Mouse (Mus musculus) MEL (cell line): ENCODE measurements around the gene Fam114a1. TPM values are rescaled to one million over a fixed set of nuclear protein-coding genes. Genes with fewer than 3 reads are reported as not detected.

Source experiments
- DNase-seq: peaks from one replicate; pipeline ENCODE4 v3.0.0; 2011; ENCODE audit warnings: low read depth, low spot score
- H3K27ac ChIP-seq: 2 replicates; pipeline ENCODE4 v1.5.1; 2012; ENCODE audit warnings: low read depth, mild to moderate bottlenecking, control low read depth, low read length, moderate library complexity; ENCODE audit not compliant: control insufficient read depth
- H3K27me3 ChIP-seq, 2 experiments: fragments of 150-350 bp in 1 of 2; sonication (generic) in 1 of 2; 2 replicates each; pipeline ENCODE4 v1.6.1; 2012; ENCODE audit warnings: low read length in 2 of 2, mild to moderate bottlenecking in 2 of 2, improper control_type of control experiment in 1 of 2, moderate library complexity in 1 of 2; ENCODE audit not compliant: insufficient read depth in 2 of 2, control insufficient read depth in 1 of 2
- H3K36me3 ChIP-seq, 2 experiments: 2 replicates each; pipeline ENCODE4 v1.6.1; 2012 to 2014; ENCODE audit warnings: low read length in 2 of 2, improper control_type of control experiment in 1 of 2, inconsistent platforms in 1 of 2, mild to moderate bottlenecking in 1 of 2; ENCODE audit not compliant: insufficient read depth in 2 of 2, control insufficient read depth in 1 of 2
- H3K4me1 ChIP-seq, 2 experiments: fragments of 150-350 bp in 1 of 2; sonication (generic) in 1 of 2; 2 replicates each; pipeline ENCODE4 v1.6.1; 2012; ENCODE audit warnings: low read length in 2 of 2, improper control_type of control experiment in 1 of 2, mild to moderate bottlenecking in 1 of 2; ENCODE audit not compliant: insufficient read depth in 2 of 2, control insufficient read depth in 1 of 2
- H3K4me3 ChIP-seq, 2 experiments: fragments of 150-350 bp in 1 of 2; sonication (generic) in 1 of 2; 2 replicates each; pipeline ENCODE4 v1.5.1; 2012; ENCODE audit warnings: low read depth in 2 of 2, low read length in 2 of 2, mild to moderate bottlenecking in 2 of 2, moderate library complexity in 2 of 2, control low read depth in 1 of 2, improper control_type of control experiment in 1 of 2; ENCODE audit not compliant: control insufficient read depth in 1 of 2, insufficient read depth in 1 of 2
- H3K79me2 ChIP-seq: 2 replicates; pipeline ENCODE4 v1.6.1; 2012; ENCODE audit warnings: mild to moderate bottlenecking, low read length, moderate library complexity; ENCODE audit not compliant: control insufficient read depth, poor library complexity, insufficient read depth
- H3K9ac ChIP-seq: 2 replicates; pipeline ENCODE4 v1.6.1; 2012; ENCODE audit warnings: low read depth, mild to moderate bottlenecking, control low read depth, low read length, moderate library complexity; ENCODE audit not compliant: control insufficient read depth, poor library complexity, severe bottlenecking
- H3K9me3 ChIP-seq: fragments of 150-350 bp; sonication (generic); replicated peaks from 2 replicates; pipeline ENCODE4 v1.6.1; 2012; ENCODE audit warnings: mild to moderate bottlenecking, low read length, improper control_type of control experiment, moderate library complexity; ENCODE audit not compliant: insufficient read depth
- BHLHE40 ChIP-seq: IDR thresholded peaks from 2 replicates; pipeline ENCODE4 v1.6.1; 2012; ENCODE audit warnings: low read depth, mild to moderate bottlenecking, inconsistent platforms, low read length, improper control_type of control experiment, borderline replicate concordance
- CHD1 ChIP-seq: IDR thresholded peaks from 2 replicates; pipeline ENCODE4 v1.6.1; 2012; ENCODE audit warnings: low read depth, mild to moderate bottlenecking, inconsistent platforms, low read length, improper control_type of control experiment
- CTCF ChIP-seq, 3 experiments: IDR thresholded peaks in 2 of 3; conservative IDR thresholded peaks in 1 of 3; 2 replicates each; pipeline ENCODE4 v1.5.1; 2011 to 2012; ENCODE audit warnings: low read length in 3 of 3, low read depth in 2 of 3, mild to moderate bottlenecking in 2 of 3, improper control_type of control experiment in 1 of 3, inconsistent platforms in 1 of 3, mixed read lengths in 1 of 3, moderate library complexity in 1 of 3; ENCODE audit not compliant: control insufficient read depth in 1 of 3, insufficient read depth in 1 of 3, poor library complexity in 1 of 3, severe bottlenecking in 1 of 3
- E2F4 ChIP-seq: IDR thresholded peaks from 2 replicates; pipeline ENCODE4 v1.6.1; 2011; ENCODE audit warnings: low read depth, low read length, improper control_type of control experiment, borderline replicate concordance
- ELF1 ChIP-seq: IDR thresholded peaks from 2 replicates; pipeline ENCODE4 v1.6.1; 2014; ENCODE audit warnings: low read depth, mild to moderate bottlenecking, inconsistent platforms, low read length, improper control_type of control experiment, moderate library complexity
- EP300 ChIP-seq, 2 experiments: IDR thresholded peaks; 2 replicates each; pipeline ENCODE4 v1.6.1; 2011; ENCODE audit warnings: improper control_type of control experiment in 2 of 2, low read length in 2 of 2, low read depth in 1 of 2, mild to moderate bottlenecking in 1 of 2
- ETS1 ChIP-seq: IDR thresholded peaks from 2 replicates; pipeline ENCODE4 v1.6.1; 2012; ENCODE audit warnings: low read depth, mild to moderate bottlenecking, inconsistent platforms, low read length, improper control_type of control experiment, moderate library complexity
- GABPA ChIP-seq: IDR thresholded peaks from 2 replicates; pipeline ENCODE4 v1.6.1; 2012; ENCODE audit warnings: low read depth, mild to moderate bottlenecking, inconsistent platforms, low read length, improper control_type of control experiment, moderate library complexity
- GATA1 ChIP-seq: IDR thresholded peaks from 2 replicates; pipeline ENCODE4 v1.6.1; 2011; ENCODE audit warnings: low read depth, low read length, improper control_type of control experiment
- KAT2A ChIP-seq: conservative IDR thresholded peaks from 2 replicates; pipeline ENCODE4 v1.6.1; 2012; ENCODE audit warnings: low read depth, low read length, improper control_type of control experiment, inconsistent platforms
- MAZ ChIP-seq: IDR thresholded peaks from 2 replicates; pipeline ENCODE4 v1.6.1; 2012; ENCODE audit warnings: low read depth, mild to moderate bottlenecking, inconsistent platforms, low read length, improper control_type of control experiment
- MEF2A ChIP-seq: IDR thresholded peaks from 2 replicates; pipeline ENCODE4 v1.6.1; 2014; ENCODE audit warnings: low read depth, mild to moderate bottlenecking, inconsistent platforms, low read length, improper control_type of control experiment; ENCODE audit not compliant: poor library complexity, insufficient replicate concordance, severe bottlenecking; ENCODE audit errors: extremely low read depth
- MXI1 ChIP-seq: IDR thresholded peaks from 2 replicates; pipeline ENCODE4 v1.6.1; 2011; ENCODE audit warnings: mild to moderate bottlenecking, low read depth, low read length, improper control_type of control experiment
- MYC ChIP-seq: IDR thresholded peaks from 2 replicates; pipeline ENCODE4 v1.6.1; 2011; ENCODE audit warnings: low read depth, mild to moderate bottlenecking, low read length, improper control_type of control experiment, moderate library complexity
- NELFE ChIP-seq: IDR thresholded peaks from 2 replicates; pipeline ENCODE4 v1.6.1; 2011; ENCODE audit warnings: low read depth, low read length, improper control_type of control experiment
- POLR2AphosphoS2 ChIP-seq: IDR thresholded peaks from 2 replicates; pipeline ENCODE4 v1.6.1; 2011; ENCODE audit warnings: low read length, improper control_type of control experiment
- POLR2AphosphoS5 ChIP-seq: IDR thresholded peaks from 2 replicates; pipeline ENCODE4 v1.6.1; 2012; ENCODE audit warnings: low read depth, borderline replicate concordance, mild to moderate bottlenecking, inconsistent platforms, low read length, moderate library complexity, mixed read lengths
- RAD21 ChIP-seq: IDR thresholded peaks from 2 replicates; pipeline ENCODE4 v1.6.1; 2011; ENCODE audit warnings: mild to moderate bottlenecking, low read depth, low read length, improper control_type of control experiment
- RCOR1 ChIP-seq: IDR thresholded peaks from 2 replicates; pipeline ENCODE4 v1.6.1; 2012; ENCODE audit warnings: low read depth, mild to moderate bottlenecking, inconsistent platforms, low read length, improper control_type of control experiment
- SIN3A ChIP-seq: IDR thresholded peaks from 2 replicates; pipeline ENCODE4 v1.6.1; 2012; ENCODE audit warnings: low read length, improper control_type of control experiment, inconsistent platforms
- SMC3 ChIP-seq: IDR thresholded peaks from 2 replicates; pipeline ENCODE4 v1.6.1; 2011; ENCODE audit warnings: low read depth, low read length, improper control_type of control experiment
- TAL1 ChIP-seq: IDR thresholded peaks from 2 replicates; pipeline ENCODE4 v1.6.1; 2012; ENCODE audit warnings: mild to moderate bottlenecking, inconsistent platforms, low read length, moderate library complexity, mixed read lengths
- TBP ChIP-seq: IDR thresholded peaks from 2 replicates; pipeline ENCODE4 v1.8.0; 2011; ENCODE audit warnings: low read depth, low read length, improper control_type of control experiment
- UBTF ChIP-seq: IDR thresholded peaks from 2 replicates; pipeline ENCODE4 v1.6.1; 2012; ENCODE audit warnings: low read depth, mild to moderate bottlenecking, inconsistent platforms, low read length, improper control_type of control experiment, moderate library complexity, borderline replicate concordance; ENCODE audit not compliant: insufficient read depth
- USF1 ChIP-seq: IDR thresholded peaks from 2 replicates; pipeline ENCODE4 v1.6.1; 2014; ENCODE audit warnings: low read depth, mild to moderate bottlenecking, inconsistent platforms, low read length, improper control_type of control experiment, moderate library complexity
- USF2 ChIP-seq, 2 experiments: IDR thresholded peaks; 2 replicates each; pipeline ENCODE4 v1.6.1; 2011 to 2012; ENCODE audit warnings: improper control_type of control experiment in 2 of 2, low read length in 2 of 2, borderline replicate concordance in 1 of 2, inconsistent platforms in 1 of 2, low read depth in 1 of 2, mild to moderate bottlenecking in 1 of 2; ENCODE audit not compliant: insufficient read depth in 1 of 2
- ZC3H11A ChIP-seq: IDR thresholded peaks from 2 replicates; pipeline ENCODE4 v1.6.1; 2012; ENCODE audit warnings: low read depth, mild to moderate bottlenecking, inconsistent platforms, low read length, improper control_type of control experiment
- ZMIZ1 ChIP-seq: IDR thresholded peaks from 2 replicates; pipeline ENCODE4 v1.6.1; 2012; ENCODE audit warnings: low read depth, mild to moderate bottlenecking, inconsistent platforms, low read length, improper control_type of control experiment, moderate library complexity
- polyA plus RNA-seq, 2 experiments: library from polyadenylated mRNA; stranded (reverse) in 1 of 2; unstranded in 1 of 2; fragments of >175 nt in 1 of 2; fragments of >200 nt in 1 of 2; gene quantifications; 2 replicates each; pipeline versions ENCODE4 v1.2.1 to v1.2.4; 2012; ENCODE audit warnings: low replicate concordance in 2 of 2, low read depth in 1 of 2; ENCODE audit not compliant: insufficient read length in 2 of 2, insufficient read depth in 1 of 2, missing spikeins in 1 of 2
- total RNA-seq: library from RNA; depleted of rRNA; stranded (reverse); fragments of 300-350 nt; gene quantifications from 2 replicates; pipeline ENCODE4 v1.2.3, GENCODE M21; 2012

The Fam114a1 gene
- total and polyA plus RNA-seq, 3 experiments, result 0.08 TPM; not detected in 2

DNA sequence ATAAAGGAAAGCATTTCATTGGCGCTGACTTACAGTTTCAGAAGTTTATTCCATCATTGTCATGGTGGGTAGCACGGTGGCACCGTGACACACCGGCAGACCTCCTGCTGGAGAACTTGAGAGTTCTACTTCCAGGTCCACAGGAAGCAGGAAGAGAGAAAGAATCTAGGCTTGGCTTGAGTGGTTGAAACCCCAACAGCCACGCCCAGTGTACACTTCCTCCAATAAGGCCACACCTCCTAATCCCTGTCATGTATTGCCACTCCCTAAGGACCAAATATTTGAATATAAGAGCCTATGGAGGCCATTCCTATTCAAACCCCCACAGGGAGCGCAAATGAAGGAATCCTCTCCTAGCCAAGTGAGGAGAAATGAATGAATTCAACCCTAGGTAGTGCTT lies 87.7 kb downstream of the Fam114a1 start:
- Histone ChIP-seq H3K36me3 (no peaks in the 10 kb centered on the region), H3K79me2 (no peaks in the 10 kb centered on the region), H3K9ac (no peak overlapping the region), H3K27me3 (peaks cover 0 to 1% of the 10 kb centered on the region in 2 experiments; a peak in 1 of 4 replicates), H3K9me3 (no peaks in the 10 kb centered on the region), H3K4me1 (no peaks in the 10 kb centered on the region), H3K4me3 (no peak overlapping the region), H3K27ac (no peak overlapping the region)
- TF ChIP-seq USF2 (IDR thresholded peaks at IDR 0.05; ENCODE audit: borderline replicate concordance in 1 of 2, insufficient read depth in 1 of 2, low read depth in 1 of 2, low read length in 2 of 2) (no peak), USF1 (no peak), GABPA (no peak), EP300 (IDR thresholded peaks at IDR 0.05; ENCODE audit: low read depth in 1 of 2, low read length in 2 of 2) (no peak), BHLHE40 (no peak), MEF2A (no peak), RAD21 (no peak), TBP (no peak), TAL1 (no peak), MXI1 (no peak), ZMIZ1 (no peak), CHD1 (no peak), GATA1 (no peak)
- DNase-seq, result peak; percentile 28

GRCm38 (mm10) chr5:65059806-65060205 lies 89.9 kb downstream of the Fam114a1 start:
- Histone ChIP-seq H3K79me2 (no peaks in the 10 kb centered on the region), H3K4me3 (no peak overlapping the region), H3K4me1 (no peaks in the 10 kb centered on the region), H3K27me3 (no peaks in the 10 kb centered on the region), H3K27ac (no peak overlapping the region), H3K9ac (no peak overlapping the region), H3K36me3 (no peaks in the 10 kb centered on the region), H3K9me3 (no peaks in the 10 kb centered on the region)
- TF ChIP-seq CTCF (IDR thresholded peaks at IDR 0.05 in 2 of 3, conservative IDR thresholded peaks at IDR 0.05 in 1 of 3; ENCODE audit: control insufficient read depth in 1 of 3, insufficient read depth in 1 of 3, low read depth in 2 of 3, low read length in 3 of 3, poor library complexity in 1 of 3, severe bottlenecking in 1 of 3) (no peak), USF1 (no peak), RCOR1 (no peak), KAT2A (no peak), ETS1 (no peak), SIN3A (no peak), SMC3 (no peak), MAZ (no peak), ZMIZ1 (no peak), CHD1 (no peak), POLR2AphosphoS5 (no peak), MYC (no peak), ZC3H11A (no peak), ELF1 (no peak), POLR2AphosphoS2 (no peak), UBTF (no peak), NELFE (no peak), E2F4 (no peak), RAD21 (no peak)
- DNase-seq, result no peak
